ENCODE assay signal across 7 mouse cellular contexts in the genomic region with DNA sequence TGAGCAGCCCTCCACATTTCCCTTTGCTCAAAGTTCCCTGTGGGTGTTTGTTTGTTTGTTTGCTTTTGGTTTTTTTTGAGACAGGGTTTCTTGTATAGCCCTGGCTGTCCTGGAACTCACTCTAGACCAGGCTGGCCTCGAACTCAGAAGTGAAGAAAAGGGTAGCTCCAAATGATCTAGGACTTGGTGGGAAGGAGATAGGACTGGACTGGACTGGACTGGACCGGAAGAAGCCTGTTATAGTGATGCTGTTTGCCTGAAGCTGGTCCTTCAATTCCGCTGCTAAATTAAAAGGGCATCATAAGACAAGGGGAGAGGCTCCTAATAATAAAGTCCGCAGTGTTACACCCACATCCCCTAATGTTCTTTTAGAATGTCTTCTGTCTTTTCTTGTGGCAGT. TPM values are rescaled to one million over a fixed set of nuclear protein-coding genes. Genes with fewer than 3 reads are reported as not detected.
DNase-seq lines count a peak whose midpoint lies in the region; ATAC-seq and TF ChIP-seq lines count a peak whose summit lies in the region.

No protein-coding gene starts in this region.

- DNase-seq in lung, postnatal 0 days (ENCODE audit: low spot score), result peak; percentile 39
- no peak for DNase-seq in lung, postnatal 4 days
- no peak for DNase-seq in embryonic facial prominence, embryonic 14.5 days (ENCODE audit: low spot score)
- DNase-seq in limb, embryonic 10.5 days (ENCODE audit: low spot score), result no peak
- DNase-seq in left cerebral cortex, adult 9 months (ENCODE audit: low spot score in 2 of 2), result no peak
- DNase-seq in thymus, adult 18-20 months, result no peak

- WGBS in lung, postnatal 0 days, result 57% methylated on average over 4 of the region's 4 CpGs
- 71% methylated on average over 4 of the region's 4 CpGs for WGBS in embryonic facial prominence, embryonic 14.5 days
- 73% methylated on average over 4 of the region's 4 CpGs for WGBS in limb, embryonic 10.5 days
- WGBS in stomach, embryonic 14.5 days, result 62% methylated on average over 4 of the region's 4 CpGs

- peaks cover 12% of the 10 kb centered on the region; the same call in 1 of the 2 replicates for H3K4me1 ChIP-seq in lung, postnatal 0 days (ENCODE audit: insufficient read depth, low read depth, low read length)
- 0 out of 2 replicates have a peak, but pooled peaks cover 4% of the 10 kb centered on the region for H3K4me1 ChIP-seq in embryonic facial prominence, embryonic 14.5 days (ENCODE audit: control insufficient read depth, insufficient read depth, low read length)
- peaks cover 10% of the 10 kb centered on the region for H3K4me1 ChIP-seq in limb, embryonic 10.5 days
- no peaks in the 10 kb centered on the region for H3K4me1 ChIP-seq in stomach, embryonic 14.5 days (ENCODE audit: control insufficient read depth, insufficient read depth, low read length)

- H3K36me3 ChIP-seq in lung, postnatal 0 days (ENCODE audit: insufficient read depth, low read length), result no peaks in the 10 kb centered on the region
- peaks cover 7% of the 10 kb centered on the region; the same call in 1 of the 2 replicates for H3K36me3 ChIP-seq in embryonic facial prominence, embryonic 14.5 days (ENCODE audit: control insufficient read depth, insufficient read depth, low read length)
- peaks cover 8% of the 10 kb centered on the region for H3K36me3 ChIP-seq in limb, embryonic 10.5 days
- no peaks in the 10 kb centered on the region for H3K36me3 ChIP-seq in stomach, embryonic 14.5 days (ENCODE audit: control insufficient read depth, insufficient read depth, low read length)

- no peak for ATAC-seq in lung, postnatal 0 days
- no peak for ATAC-seq in embryonic facial prominence, embryonic 14.5 days (ENCODE audit: low read depth)
- ATAC-seq in stomach, embryonic 14.5 days (ENCODE audit: insufficient number of reproducible peaks, insufficient read depth, low FRiP score, low read depth), result no peak

- no peaks in the 10 kb centered on the region for H3K9me3 ChIP-seq in lung, postnatal 0 days (ENCODE audit: low read length)
- H3K9me3 ChIP-seq in embryonic facial prominence, embryonic 14.5 days (ENCODE audit: control insufficient read depth, low read length), result no peaks in the 10 kb centered on the region
- no peaks in the 10 kb centered on the region for H3K9me3 ChIP-seq in limb, embryonic 10.5 days (replicated peaks)
- no peaks in the 10 kb centered on the region for H3K9me3 ChIP-seq in stomach, embryonic 14.5 days (ENCODE audit: control insufficient read depth, low read depth, low read length)

- no peak for TF ChIP-seq CTCF in lung, postnatal 0 days (IDR thresholded peaks at IDR 0.05)

- H3K4me2 ChIP-seq in lung, postnatal 0 days (replicated peaks; ENCODE audit: low read depth, low read length), result peak overlapping the region; percentile 60
- peak overlapping the region; percentile 63 for H3K4me2 ChIP-seq in embryonic facial prominence, embryonic 14.5 days (ENCODE audit: low read depth, low read length)
- H3K4me2 ChIP-seq in stomach, embryonic 14.5 days (replicated peaks; ENCODE audit: low read depth, low read length), result peak overlapping the region; percentile 50

- peak overlapping the region; percentile 97 for H3K27ac ChIP-seq in lung, postnatal 0 days (ENCODE audit: low read length)
- peak overlapping the region; percentile 96 for H3K27ac ChIP-seq in embryonic facial prominence, embryonic 14.5 days (replicated peaks; ENCODE audit: low read depth, low read length)
- peak overlapping the region; percentile 90 for H3K27ac ChIP-seq in limb, embryonic 10.5 days
- peak overlapping the region; percentile 90 for H3K27ac ChIP-seq in stomach, embryonic 14.5 days (ENCODE audit: low read length)

- peak overlapping the region; percentile 67 for H3K4me3 ChIP-seq in lung, postnatal 0 days (ENCODE audit: low read depth, low read length)
- peak overlapping the region; percentile 64 for H3K4me3 ChIP-seq in embryonic facial prominence, embryonic 14.5 days (ENCODE audit: low read depth, low read length)
- peak overlapping the region; percentile 64 for H3K4me3 ChIP-seq in limb, embryonic 10.5 days
- H3K4me3 ChIP-seq in stomach, embryonic 14.5 days (ENCODE audit: low read depth, low read length), result peak overlapping the region; percentile 63

- TF ChIP-seq EP300 in lung, postnatal 0 days (IDR thresholded peaks at IDR 0.05), result no peak; the same call in 1 of the 2 replicates

- H3K9ac ChIP-seq in lung, postnatal 0 days (replicated peaks; ENCODE audit: low read depth), result peak overlapping the region; percentile 68
- peak overlapping the region; percentile 83 for H3K9ac ChIP-seq in embryonic facial prominence, embryonic 14.5 days (ENCODE audit: low read depth, low read length)
- H3K9ac ChIP-seq in stomach, embryonic 14.5 days (replicated peaks; ENCODE audit: low read depth, low read length), result peak overlapping the region; percentile 69

- no peaks in the 10 kb centered on the region for H3K27me3 ChIP-seq in lung, postnatal 0 days (replicated peaks; ENCODE audit: insufficient read depth, low read length)
- no peaks in the 10 kb centered on the region for H3K27me3 ChIP-seq in embryonic facial prominence, embryonic 14.5 days (replicated peaks; ENCODE audit: control insufficient read depth, insufficient read depth, low read length)
- no peaks in the 10 kb centered on the region for H3K27me3 ChIP-seq in limb, embryonic 10.5 days (ENCODE audit: low read depth, poor library complexity, severe bottlenecking)
- H3K27me3 ChIP-seq in stomach, embryonic 14.5 days (ENCODE audit: control insufficient read depth, insufficient read depth, low read length), result no peaks in the 10 kb centered on the region

RNA-seq across cellular contexts. Expression of a gene that starts 0.8 kb away (rescaled TPM):
- polyA plus RNA-seq in lung, postnatal 0 days (2015; fragmentation: Nextera tagmentation; extraction: Ambion mirVana), result 79.7 and 99.8 TPM in 2 replicates
- polyA plus RNA-seq in embryonic facial prominence, embryonic 14.5 days (2014; fragmentation: Nextera tagmentation; extraction: Ambion mirVana), result 9.8 and 14.5 TPM in 2 replicates
- polyA plus RNA-seq in limb, embryonic 10.5 days (2016; fragmentation: Nextera tagmentation; extraction: Ambion mirVana), result 14.0 and 15.1 TPM in 2 replicates
- polyA plus RNA-seq in stomach, embryonic 14.5 days (2014; fragmentation: Nextera tagmentation; extraction: Ambion mirVana), result 27.2 and 27.3 TPM in 2 replicates

RNA-seq across cellular contexts. Expression of a gene that starts 3.8 kb away (rescaled TPM):
- polyA plus RNA-seq in lung, postnatal 0 days (2015; fragmentation: Nextera tagmentation; extraction: Ambion mirVana), result not detected in 2 replicates
- not detected in 2 replicates for polyA plus RNA-seq in embryonic facial prominence, embryonic 14.5 days (2014; fragmentation: Nextera tagmentation; extraction: Ambion mirVana)
- polyA plus RNA-seq in limb, embryonic 10.5 days (2016; fragmentation: Nextera tagmentation; extraction: Ambion mirVana), result not detected in 2 replicates
- polyA plus RNA-seq in stomach, embryonic 14.5 days (2014; fragmentation: Nextera tagmentation; extraction: Ambion mirVana), result 0.10 and 0.11 TPM in 2 replicates

RNA-seq across cellular contexts. Expression of a gene that starts 20.8 kb away (rescaled TPM):
- 164 and 195 TPM in 2 replicates for polyA plus RNA-seq in lung, postnatal 0 days (2015; fragmentation: Nextera tagmentation; extraction: Ambion mirVana)
- polyA plus RNA-seq in embryonic facial prominence, embryonic 14.5 days (2014; fragmentation: Nextera tagmentation; extraction: Ambion mirVana), result 40.2 and 41.4 TPM in 2 replicates
- polyA plus RNA-seq in limb, embryonic 10.5 days (2016; fragmentation: Nextera tagmentation; extraction: Ambion mirVana), result 20.9 and 27.7 TPM in 2 replicates
- polyA plus RNA-seq in stomach, embryonic 14.5 days (2014; fragmentation: Nextera tagmentation; extraction: Ambion mirVana), result 44.4 and 48.8 TPM in 2 replicates

RNA-seq across cellular contexts. Expression of a gene that starts 38.1 kb away (rescaled TPM):
- polyA plus RNA-seq in lung, postnatal 0 days (2015; fragmentation: Nextera tagmentation; extraction: Ambion mirVana), result 11.7 and 11.9 TPM in 2 replicates
- polyA plus RNA-seq in embryonic facial prominence, embryonic 14.5 days (2014; fragmentation: Nextera tagmentation; extraction: Ambion mirVana), result 11.8 and 13.0 TPM in 2 replicates
- polyA plus RNA-seq in limb, embryonic 10.5 days (2016; fragmentation: Nextera tagmentation; extraction: Ambion mirVana), result 18.5 and 21.9 TPM in 2 replicates
- polyA plus RNA-seq in stomach, embryonic 14.5 days (2014; fragmentation: Nextera tagmentation; extraction: Ambion mirVana), result 10.1 and 11.7 TPM in 2 replicates

RNA-seq across cellular contexts. Expression of a gene that starts 49.7 kb away (rescaled TPM):
- 0.12 and 0.13 TPM in 2 replicates for polyA plus RNA-seq in lung, postnatal 0 days (2015; fragmentation: Nextera tagmentation; extraction: Ambion mirVana)
- polyA plus RNA-seq in embryonic facial prominence, embryonic 14.5 days (2014; fragmentation: Nextera tagmentation; extraction: Ambion mirVana), result 0.13 and 0.38 TPM in 2 replicates
- polyA plus RNA-seq in limb, embryonic 10.5 days (2016; fragmentation: Nextera tagmentation; extraction: Ambion mirVana), result 0.15 and 0.16 TPM in 2 replicates
- 0.33 and 0.70 TPM in 2 replicates for polyA plus RNA-seq in stomach, embryonic 14.5 days (2014; fragmentation: Nextera tagmentation; extraction: Ambion mirVana)
